ENCODE assay signal across 8 mouse cellular contexts in the genomic region with DNA sequence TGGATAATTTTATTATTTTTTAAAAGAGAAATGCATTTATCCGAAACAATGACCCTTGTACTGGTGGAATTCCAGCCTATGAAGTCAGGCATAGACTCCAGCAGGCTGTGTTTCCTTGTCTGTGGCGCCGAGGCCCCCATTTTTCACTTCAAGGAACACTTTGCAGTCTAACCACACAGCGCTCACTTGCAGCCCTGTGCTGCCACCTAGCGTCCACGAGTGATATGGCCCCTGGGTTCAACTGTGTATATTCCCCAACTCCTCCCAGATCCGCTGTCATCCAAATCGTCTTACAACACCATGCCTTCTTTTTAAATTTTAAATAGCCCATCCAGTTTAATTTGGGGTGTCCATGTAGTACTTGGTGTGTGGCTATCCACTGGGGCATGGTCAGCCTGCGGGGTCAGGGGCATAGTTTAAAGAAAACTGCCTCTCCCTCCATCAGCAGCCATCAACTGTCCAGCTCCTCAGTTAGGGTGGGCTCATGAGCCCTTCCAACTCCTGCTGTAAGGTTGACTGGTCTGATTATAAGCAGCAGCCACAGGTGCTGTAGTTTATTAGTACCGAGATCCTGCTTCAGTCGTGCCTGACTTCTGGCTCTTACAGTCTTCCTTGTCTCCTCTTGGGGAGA. TPM values are rescaled to one million over a fixed set of nuclear protein-coding genes. Genes with fewer than 3 reads are reported as not detected.
DNase-seq lines count a peak whose midpoint lies in the region; ATAC-seq and TF ChIP-seq lines count a peak whose summit lies in the region.

No protein-coding gene starts in this region.

- H3K4me1 ChIP-seq in cortical plate, adult 2 months (ENCODE audit: control insufficient read depth, insufficient read depth, low read length) = no peaks in the 10 kb centered on the region

- peak; percentile 88 for DNase-seq in gastrocnemius, postnatal 10 days
- peak; percentile 96 for DNase-seq in induced T-regulatory cell, adult 2 months (ENCODE audit: low read depth)
- peak; percentile 57 to 87 for DNase-seq in left cerebral cortex, adult 8-10 months (ENCODE audit: low spot score in 2 of 2)
- peak; percentile 93 to 97 for DNase-seq in right cerebral cortex, adult 2 months (ENCODE audit: low spot score in 2 of 2)
- peak; percentile 89 for DNase-seq in urinary bladder, postnatal 14 days (ENCODE audit: low spot score)

- H3K4me3 ChIP-seq in cortical plate, adult 2 months (ENCODE audit: insufficient read depth, low read length) = no peak overlapping the region

- no peak for TF ChIP-seq POLR2A in cortical plate, adult 2 months (IDR thresholded peaks at IDR 0.05; ENCODE audit: extremely low read depth, insufficient read depth, low read length)

- TF ChIP-seq CTCF in cortical plate, adult 2 months (IDR thresholded peaks at IDR 0.05; ENCODE audit: extremely low read depth, insufficient read depth, low read length) = peak; percentile 97

- H3K27ac ChIP-seq in cortical plate, adult 2 months (ENCODE audit: insufficient read depth, low read length) = no peak overlapping the region

- peak; percentile 72 for ATAC-seq in activated CD4-positive, CD25-positive, alpha-beta regulatory T cell, adult 4 months
- peak; percentile 78 for ATAC-seq in megakaryocyte, adult 5-6 weeks (ENCODE audit: poor library complexity, severe bottlenecking)

RNA-seq across cellular contexts. Expression of a gene that starts 22.7 kb away (rescaled TPM):
- under 1 TPM in 1 of 2 experiments, not detected in 1; 0.24 TPM for polyA plus RNA-seq in activated CD4-positive, CD25-positive, alpha-beta regulatory T cell, adult 4 months (2017; shearing (Covaris generic))
- polyA plus RNA-seq in cortical plate, adult 2 months (2012; rRNA removed) = 5.0 and 5.3 TPM in 2 replicates
- total RNA-seq in gastrocnemius, postnatal 10 days (2021) = 1 to 10 TPM; 4.0 to 7.1 TPM
- total RNA-seq in left cerebral cortex, adult 8-10 months (2022) = 10 to 100 TPM in 2 of 4 experiments, 1 to 10 TPM in 2; 3.0 to 19.7 (median 8.0) TPM
- 53.0 and 62.3 TPM in 2 replicates for total RNA-seq in megakaryocyte, adult 5-6 weeks (2015)
- total RNA-seq in megakaryocyte, adult 5-6 weeks (2017) = 107 and 116 TPM in 2 replicates

RNA-seq across cellular contexts. Expression of a gene that starts 56.9 kb away (rescaled TPM):
- 10 to 100 TPM; 74.1 to 83.7 TPM for polyA plus RNA-seq in activated CD4-positive, CD25-positive, alpha-beta regulatory T cell, adult 4 months (2017; shearing (Covaris generic))
- polyA plus RNA-seq in cortical plate, adult 2 months (2012; rRNA removed) = 3.6 TPM in 2 replicates
- total RNA-seq in gastrocnemius, postnatal 10 days (2021) = 1 to 10 TPM; 1.5 to 2.4 TPM
- 1 to 10 TPM; 2.9 to 9.2 (median 5.0) TPM for total RNA-seq in left cerebral cortex, adult 8-10 months (2022)
- 84.7 and 92.2 TPM in 2 replicates for total RNA-seq in megakaryocyte, adult 5-6 weeks (2015)
- total RNA-seq in megakaryocyte, adult 5-6 weeks (2017) = 307 and 321 TPM in 2 replicates

Comparison
In these comparisons a context has a peak if more than half of its experiments do, and no peak if none do; other contexts are left out.
1. RNA of a gene that starts 56.9 kb away (total RNA-seq): 84.7 to 321 TPM in megakaryocyte, adult 5-6 weeks; 2.9 to 9.2 TPM in left cerebral cortex, adult 8-10 months and 1.5 to 2.4 TPM in gastrocnemius, postnatal 10 days; every median in the first group is over 4 times any median in the second.
2. Peak in every context shown above with its lines, with median percentiles within 50 percentile points of each other: DNase-seq.